Mouse (Mus musculus) ES-E14 (cell line): ENCODE data around the gene Gm15517. TPM values are rescaled to one million over a fixed set of nuclear protein-coding genes. Genes with fewer than 3 reads are reported as not detected.
"Not testable (repeated sequence)": the region's sequence is repeated elsewhere in the genome, so short reads cannot be mapped to it uniquely, and the experiment has no call there.

Experiments
- DNase-seq: peaks from one replicate; pipeline ENCODE4 v3.0.0-alpha.2; 2013; ENCODE audit warnings: low read depth, low spot score
- H3K27ac ChIP-seq: 2 replicates; pipeline ENCODE4 v1.5.1; 2012; ENCODE audit warnings: low read depth, mild to moderate bottlenecking, low read length, moderate library complexity, mixed read lengths; ENCODE audit not compliant: poor library complexity, insufficient read depth, severe bottlenecking
- H3K36me3 ChIP-seq: 2 replicates; pipeline ENCODE4 v1.6.1; 2012; ENCODE audit warnings: mild to moderate bottlenecking, low read length, moderate library complexity, mixed read lengths; ENCODE audit not compliant: control insufficient read depth, poor library complexity, insufficient read depth, severe bottlenecking
- H3K4me1 ChIP-seq, 2 experiments: fragments of 150-350 bp in 1 of 2; sonication (generic) in 1 of 2; 2 replicates each; pipeline ENCODE4 v1.6.1; 2012; ENCODE audit warnings: low read length in 2 of 2, mild to moderate bottlenecking in 1 of 2, mixed read lengths in 1 of 2; ENCODE audit not compliant: control insufficient read depth in 2 of 2, insufficient read depth in 2 of 2, poor library complexity in 1 of 2
- H3K4me3 ChIP-seq, 2 experiments: fragments of 150-350 bp in 1 of 2; sonication (generic) in 1 of 2; 2 replicates each; pipeline ENCODE4 v1.5.1; 2012; ENCODE audit warnings: low read length in 2 of 2, low read depth in 1 of 2, mild to moderate bottlenecking in 1 of 2, mixed read lengths in 1 of 2; ENCODE audit not compliant: insufficient read depth in 1 of 2, poor library complexity in 1 of 2, severe bottlenecking in 1 of 2
- H3K9ac ChIP-seq: 2 replicates; pipeline ENCODE4 v1.6.1; 2012; ENCODE audit warnings: low read depth, mild to moderate bottlenecking, low read length, mixed read lengths; ENCODE audit not compliant: poor library complexity, insufficient read depth, severe bottlenecking
- H3K9me3 ChIP-seq: fragments of 150-350 bp; sonication (generic); 2 replicates; pipeline ENCODE4 v1.6.1; 2012; ENCODE audit warnings: low read depth, mild to moderate bottlenecking, low read length; ENCODE audit not compliant: control insufficient read depth, insufficient read depth
- CHD2 ChIP-seq: IDR thresholded peaks from 2 replicates; pipeline ENCODE4 v1.6.1; 2014; ENCODE audit warnings: mild to moderate bottlenecking, low read depth, low read length, inconsistent platforms
- HCFC1 ChIP-seq: IDR thresholded peaks from 2 replicates; pipeline ENCODE4 v1.6.1; 2012; ENCODE audit warnings: low read length, inconsistent platforms, borderline replicate concordance; ENCODE audit not compliant: insufficient read depth
- MAFK ChIP-seq: IDR thresholded peaks from 2 replicates; pipeline ENCODE4 v1.6.1; 2014; ENCODE audit warnings: mild to moderate bottlenecking, low read depth, low read length, inconsistent platforms; ENCODE audit not compliant: insufficient read depth
- ZC3H11A ChIP-seq: IDR thresholded peaks from 2 replicates; pipeline ENCODE4 v1.6.1; 2012; ENCODE audit warnings: low read depth, mild to moderate bottlenecking, inconsistent platforms, low read length, borderline replicate concordance
- ZNF384 ChIP-seq: IDR thresholded peaks from 2 replicates; pipeline ENCODE4 v1.6.1; 2012; ENCODE audit warnings: low read depth, low read length, inconsistent platforms
- in situ Hi-C, 2 experiments: fragments of 600-800 bp; cut with MboI; formaldehyde crosslinking; loops; one replicate each; pipeline ENCODE4 v1.15.1; 2025; ENCODE audit warnings: low sequenced_read_pairs in 2 of 2, inconsistent platforms in 1 of 2; ENCODE audit not compliant: unreplicated experiment in 2 of 2
- total RNA-seq: library from RNA; depleted of rRNA; stranded (reverse); fragments of 300-350 nt; gene quantifications from 2 replicates; pipeline ENCODE4 v1.2.3, GENCODE M21; 2012

Gene Gm15517
- total RNA-seq, 1 experiment: 1.4 TPM

GRCm38 (mm10) chr7:44287760-44288159 is 26.5 kb downstream of the Gm15517 start:
- no peak for TF ChIP-seq MAFK
- no peak for TF ChIP-seq ZC3H11A
- TF ChIP-seq CHD2: no peak
- no peak for TF ChIP-seq HCFC1
- TF ChIP-seq ZNF384: no peak
- H3K36me3 ChIP-seq: no peaks in the 10 kb centered on the region
- H3K27ac ChIP-seq: no peak overlapping the region
- no peak overlapping the region for H3K4me3 ChIP-seq
- H3K4me1 ChIP-seq: no peaks in the 10 kb centered on the region
- in situ Hi-C loops: no loop called here
- H3K9ac ChIP-seq: no peak overlapping the region
- no peak for DNase-seq
- no peaks in the 10 kb centered on the region for H3K9me3 ChIP-seq

- H3K4me3 ChIP-seq: no peak overlapping the region
- TF ChIP-seq ZC3H11A (no peak), HCFC1 (no peak)
- H3K9ac ChIP-seq: no peak overlapping the region
- DNase-seq: no peak
- no peaks in the 10 kb centered on the region for H3K4me1 ChIP-seq
- H3K27ac ChIP-seq: no peak overlapping the region; the same call in 1 of the 2 replicates
- no peaks in the 10 kb centered on the region for H3K36me3 ChIP-seq
- H3K9me3 ChIP-seq: no peaks in the 10 kb centered on the region
- in situ Hi-C loops: no loop called here
These were observed 29.7 kb downstream of the Gm15517 start for GRCm38 (mm10) chr7:44290986-44291385.

GRCm38 (mm10) chr7:44291418-44291817 is 30.2 kb downstream of the Gm15517 start:
- Histone ChIP-seq H3K27ac (peak overlapping the region; percentile 59), H3K36me3 (no peaks in the 10 kb centered on the region), H3K9me3 (no peaks in the 10 kb centered on the region), H3K4me3 (no peak overlapping the region), H3K9ac (no peak overlapping the region), H3K4me1 (no peaks in the 10 kb centered on the region)
- DNase-seq: no peak
- in situ Hi-C loops: no loop called here
- TF ChIP-seq ZC3H11A (no peak), MAFK (peak; percentile 72; the same call in 1 of the 2 replicates)

- H3K27ac ChIP-seq, in situ Hi-C loops: not testable (repeated sequence)
These were observed 36.3 kb downstream of the Gm15517 start for GRCm38 (mm10) chr7:44297501-44297900.

GRCm38 (mm10) chr7:44303346-44304340 is 42.4 kb downstream of the Gm15517 start:
- in situ Hi-C loops: no loop called here
- H3K4me1 ChIP-seq: peaks cover 1 to 18% of the 10 kb centered on the region in 2 experiments; a peak in 3 of 4 replicates
- H3K36me3 ChIP-seq: no peaks in the 10 kb centered on the region
- H3K4me3 ChIP-seq: peak overlapping the region; percentile 75 to 81
- no peak for DNase-seq
- no peak overlapping the region for H3K27ac ChIP-seq
- peak overlapping the region; percentile 97 for H3K9ac ChIP-seq
- no peaks in the 10 kb centered on the region for H3K9me3 ChIP-seq
- peak; percentile 37; the same call in 1 of the 2 replicates for TF ChIP-seq MAFK
- TF ChIP-seq ZC3H11A: no peak

More at GRCm38 (mm10) chr7:44297501-44297900, 36.3 kb downstream of the Gm15517 start:
- H3K9me3 ChIP-seq, H3K9ac ChIP-seq, H3K4me1 ChIP-seq, H3K36me3 ChIP-seq, H3K4me3 ChIP-seq, DNase-seq: not testable (repeated sequence)
